In the genomic region with DNA sequence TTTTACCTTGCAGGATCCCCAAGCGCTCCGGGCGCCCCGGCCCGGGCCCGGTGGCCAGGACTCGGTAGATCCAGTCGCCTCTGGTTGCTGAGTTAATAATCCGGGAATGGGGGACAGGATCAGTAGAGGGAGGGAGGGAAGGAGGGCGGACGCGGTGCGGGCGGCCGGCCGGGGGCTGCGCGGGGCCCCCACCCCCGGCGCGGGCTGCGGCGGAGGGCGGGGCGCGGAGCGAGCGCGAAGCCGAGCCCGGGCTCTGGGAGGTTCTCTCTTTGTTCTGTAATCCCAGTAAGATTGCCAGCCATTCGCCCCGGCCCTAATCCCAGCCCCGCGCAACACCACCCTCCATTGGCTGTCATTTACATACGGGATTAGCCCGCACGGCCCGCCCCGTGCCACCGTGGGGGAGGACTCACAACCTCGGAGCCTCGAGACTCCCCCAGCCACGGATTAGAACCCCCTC, we compare ENCODE assay signal across 7 mouse cellular contexts. TPM values are rescaled to one million over a fixed set of nuclear protein-coding genes. Genes with fewer than 3 reads are reported as not detected.
A peak's percentile ranks its signal among the peaks of the same experiment; 100 is the strongest.
DNase-seq lines count a peak whose midpoint lies in the region; ATAC-seq lines count a peak whose summit lies in the region.

Gene Gtf2ird1, minus strand, starts transcription at position 214 of the 460 bp plus-strand sequence.

- H3K9ac ChIP-seq in intestine, embryonic 15.5 days: peak within 1 kb of the TSS; percentile 86

- H3K4me2 ChIP-seq in intestine, embryonic 15.5 days (replicated peaks): peak within 1 kb of the TSS; percentile 77

- ATAC-seq in intestine, embryonic 15.5 days: peak; percentile 78

- peak within 1 kb of the TSS; percentile 86 for H3K27ac ChIP-seq in intestine, embryonic 15.5 days

- peaks cover 20% of the 10 kb centered on the region for H3K4me1 ChIP-seq in intestine, embryonic 15.5 days (replicated peaks)
- peaks cover 32% of the 10 kb centered on the region for H3K4me1 ChIP-seq in megakaryocyte, embryonic 14.5 days

- peak; percentile 88 for DNase-seq in adrenal gland, adult 2 months
- DNase-seq in embryo, embryonic 10.5 days (ENCODE audit: low spot score): peak; percentile 83
- peak; percentile 67 to 77 for DNase-seq in gastrocnemius, postnatal 4 days (ENCODE audit: low spot score in 2 of 2)
- peak; percentile 76 to 90 for DNase-seq in left cerebral cortex, postnatal 10 days (ENCODE audit: extremely low spot score in 1 of 2, low spot score in 2 of 2)
- peak; percentile 76 for DNase-seq in right cerebral cortex, postnatal 25 days

- no peaks in the 10 kb centered on the region for H3K9me3 ChIP-seq in intestine, embryonic 15.5 days
- peaks cover 8% of the 10 kb centered on the region for H3K9me3 ChIP-seq in megakaryocyte, embryonic 14.5 days

- H3K4me3 ChIP-seq in intestine, embryonic 15.5 days (replicated peaks): peak within 1 kb of the TSS; percentile 72
- H3K4me3 ChIP-seq in megakaryocyte, embryonic 14.5 days (replicated peaks): peak within 1 kb of the TSS; percentile 93

- intact Hi-C loops in left cerebral cortex, postnatal 10 days (cut with DNase I): no loop called here

- under 1% methylated on average over 44 of the region's 44 CpGs for WGBS in intestine, embryonic 15.5 days

- H3K36me3 ChIP-seq in intestine, embryonic 15.5 days: peaks cover 9% of the 10 kb centered on the region
- H3K36me3 ChIP-seq in megakaryocyte, embryonic 14.5 days (replicated peaks; ENCODE audit: low read length): peaks cover 7% of the 10 kb centered on the region

- no peaks in the 10 kb centered on the region for H3K27me3 ChIP-seq in intestine, embryonic 15.5 days (replicated peaks)
- H3K27me3 ChIP-seq in megakaryocyte, embryonic 14.5 days (replicated peaks): peaks cover 4% of the 10 kb centered on the region

RNA-seq across cellular contexts. Expression of gene Gtf2ird1, which starts in this region (rescaled TPM):
- total RNA-seq in adrenal gland, adult 2 months (2021): 10 to 100 TPM; 51.6 to 66.0 TPM
- 21.2 and 21.3 TPM in 2 replicates for polyA plus RNA-seq in adrenal gland, adult 2 months (2012; rRNA removed)
- total RNA-seq in gastrocnemius, postnatal 4 days (2021): 10 to 100 TPM; 50.0 to 57.8 TPM
- 81.6 and 84.4 TPM in 2 replicates for polyA plus RNA-seq in intestine, embryonic 15.5 days (2015; fragmentation: Nextera tagmentation; extraction: Ambion mirVana)
- total RNA-seq in left cerebral cortex, postnatal 10 days (2021): 10 to 100 TPM; 39.9 to 44.9 TPM
- 19.9 and 32.1 TPM in 2 replicates for polyA plus RNA-seq in megakaryocyte, embryonic 14.5 days (2012; ENCODE audit: insufficient read depth, low replicate concordance)

Comparison
In these comparisons a context has a peak if more than half of its experiments do, and no peak if none do; other contexts are left out.
1. Peak in every context shown above with its lines: DNase-seq, ATAC-seq, H3K4me3 ChIP-seq and H3K27ac ChIP-seq.